8 mouse cellular contexts compared by ENCODE assay signal in the genomic region with DNA sequence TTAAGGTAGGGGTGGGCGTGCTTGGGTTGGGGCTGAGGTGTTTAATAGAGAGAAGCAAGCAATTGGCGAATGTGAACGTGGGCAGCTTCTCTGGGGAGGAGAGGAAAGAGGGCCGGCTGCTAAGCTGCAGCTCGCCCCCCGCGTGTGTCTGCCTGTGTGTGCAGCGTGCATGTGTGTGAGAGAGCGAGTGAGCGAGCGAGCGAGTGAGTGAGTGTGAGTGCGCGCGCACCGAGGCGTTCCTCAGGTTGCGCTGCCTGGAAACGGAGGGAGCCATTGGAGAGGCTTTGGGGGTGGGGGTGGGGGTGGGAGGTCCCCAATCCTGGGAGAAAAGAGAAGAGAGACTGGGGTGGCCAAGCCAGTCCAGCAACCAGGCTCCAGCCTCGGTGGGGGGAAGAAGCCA.
DNase-seq lines count a peak whose midpoint lies in the region; ATAC-seq and TF ChIP-seq lines count a peak whose summit lies in the region.

No protein-coding gene starts in this region.

- no peak overlapping the region for H3K27ac ChIP-seq in heart, postnatal 0 days (ENCODE audit: low read depth)
- H3K27ac ChIP-seq in hindbrain, embryonic 14.5 days, result peak overlapping the region; percentile 44; the same call in 1 of the 2 replicates
- H3K27ac ChIP-seq in limb, embryonic 15.5 days, result no peak overlapping the region
- H3K27ac ChIP-seq in stomach, postnatal 0 days (replicated peaks), result no peak overlapping the region

- no peaks in the 10 kb centered on the region for H3K4me1 ChIP-seq in heart, postnatal 0 days (ENCODE audit: control insufficient read depth, insufficient read depth)
- H3K4me1 ChIP-seq in hindbrain, embryonic 14.5 days (replicated peaks; ENCODE audit: control insufficient read depth, insufficient read depth, low read length), result no peaks in the 10 kb centered on the region; the same call in 1 of the 2 replicates
- H3K4me1 ChIP-seq in limb, embryonic 15.5 days, result peaks cover 19% of the 10 kb centered on the region
- no peaks in the 10 kb centered on the region for H3K4me1 ChIP-seq in stomach, postnatal 0 days (replicated peaks; ENCODE audit: control insufficient read depth, insufficient read depth)

- no peak for TF ChIP-seq CTCF in heart, postnatal 0 days (IDR thresholded peaks at IDR 0.05; ENCODE audit: low read depth)
- no peak for TF ChIP-seq CTCF in stomach, postnatal 0 days (IDR thresholded peaks at IDR 0.05; ENCODE audit: low read depth)

- intact Hi-C loops in heart, postnatal 10 days (cut with DNase I), result no loop called here

- peak overlapping the region; percentile 33; the same call in 1 of the 2 replicates for H3K4me2 ChIP-seq in heart, postnatal 0 days (ENCODE audit: low read depth, low read length)
- H3K4me2 ChIP-seq in hindbrain, embryonic 14.5 days (replicated peaks), result peak overlapping the region; percentile 98
- peak overlapping the region; percentile 94 for H3K4me2 ChIP-seq in limb, embryonic 15.5 days
- peak overlapping the region; percentile 32; the same call in 1 of the 2 replicates for H3K4me2 ChIP-seq in stomach, postnatal 0 days (replicated peaks; ENCODE audit: low read depth)

- H3K9ac ChIP-seq in heart, postnatal 0 days (replicated peaks; ENCODE audit: low read depth, low read length), result no peak overlapping the region
- peak overlapping the region; percentile 72 for H3K9ac ChIP-seq in hindbrain, embryonic 14.5 days
- 0 out of 2 replicates have a peak overlapping the region, but pooled peaks have one; percentile 10 for H3K9ac ChIP-seq in limb, embryonic 15.5 days
- H3K9ac ChIP-seq in stomach, postnatal 0 days (ENCODE audit: low read length), result no peak overlapping the region

- no peak for TF ChIP-seq EP300 in heart, postnatal 0 days (IDR thresholded peaks at IDR 0.05; ENCODE audit: low read depth)
- no peak for TF ChIP-seq EP300 in stomach, postnatal 0 days (optimal IDR thresholded peaks at IDR 0.05)

- H3K36me3 ChIP-seq in heart, postnatal 0 days (replicated peaks; ENCODE audit: control insufficient read depth, insufficient read depth, low read length), result no peaks in the 10 kb centered on the region
- H3K36me3 ChIP-seq in hindbrain, embryonic 14.5 days (replicated peaks; ENCODE audit: control insufficient read depth, insufficient read depth), result no peaks in the 10 kb centered on the region
- H3K36me3 ChIP-seq in limb, embryonic 15.5 days, result no peaks in the 10 kb centered on the region
- no peaks in the 10 kb centered on the region for H3K36me3 ChIP-seq in stomach, postnatal 0 days (ENCODE audit: control insufficient read depth, insufficient read depth, low read length)

- no peak for ATAC-seq in heart, postnatal 0 days (ENCODE audit: insufficient read depth, low read depth)
- peak; percentile 49; the same call in 1 of the 2 replicates for ATAC-seq in hindbrain, embryonic 14.5 days (ENCODE audit: low FRiP score)
- ATAC-seq in limb, embryonic 15.5 days (ENCODE audit: insufficient number of reproducible peaks, low FRiP score, low TSS enrichment, low read depth), result no peak
- ATAC-seq in stomach, postnatal 0 days (ENCODE audit: low FRiP score, low TSS enrichment), result no peak

- no peak overlapping the region for H3K4me3 ChIP-seq in heart, postnatal 0 days (ENCODE audit: low read depth, low read length)
- peak overlapping the region; percentile 65 for H3K4me3 ChIP-seq in hindbrain, embryonic 14.5 days (replicated peaks; ENCODE audit: low read length)
- H3K4me3 ChIP-seq in limb, embryonic 15.5 days, result peak overlapping the region; percentile 46
- peak overlapping the region; percentile 15; the same call in 1 of the 2 replicates for H3K4me3 ChIP-seq in stomach, postnatal 0 days (ENCODE audit: low read depth, low read length)

- H3K27me3 ChIP-seq in heart, postnatal 0 days (ENCODE audit: control insufficient read depth, insufficient read depth, low read length), result peaks cover 42% of the 10 kb centered on the region
- peaks cover 39% of the 10 kb centered on the region for H3K27me3 ChIP-seq in hindbrain, embryonic 14.5 days (ENCODE audit: control insufficient read depth, insufficient read depth, low read length)
- H3K27me3 ChIP-seq in limb, embryonic 15.5 days, result peaks cover 65% of the 10 kb centered on the region
- H3K27me3 ChIP-seq in stomach, postnatal 0 days (ENCODE audit: control insufficient read depth, insufficient read depth, low read length), result peaks cover 9% of the 10 kb centered on the region; the same call in 1 of the 2 replicates

- 2% methylated on average over 20 of the region's 20 CpGs for WGBS in heart, postnatal 0 days
- under 1% methylated on average over 20 of the region's 20 CpGs for WGBS in hindbrain, embryonic 14.5 days
- WGBS in limb, embryonic 15.5 days, result under 1% methylated on average over 20 of the region's 20 CpGs
- WGBS in stomach, postnatal 0 days, result under 1% methylated on average over 20 of the region's 20 CpGs

- no peaks in the 10 kb centered on the region for H3K9me3 ChIP-seq in heart, postnatal 0 days (replicated peaks; ENCODE audit: control insufficient read depth, low read length)
- H3K9me3 ChIP-seq in hindbrain, embryonic 14.5 days (ENCODE audit: control insufficient read depth, low read length), result no peaks in the 10 kb centered on the region
- no peaks in the 10 kb centered on the region for H3K9me3 ChIP-seq in limb, embryonic 15.5 days
- no peaks in the 10 kb centered on the region for H3K9me3 ChIP-seq in stomach, postnatal 0 days (ENCODE audit: control insufficient read depth, low read length)

- no peak for DNase-seq in heart, postnatal 0 days (ENCODE audit: low spot score)
- no peak for DNase-seq in heart, postnatal 10 days
- DNase-seq in embryo, embryonic 10 days (ENCODE audit: low spot score), result peak; percentile 72
- peak; percentile 50 for DNase-seq in hindbrain, embryonic 14.5 days (ENCODE audit: low spot score)
- DNase-seq in stomach, postnatal 0 days (ENCODE audit: low spot score), result no peak
- DNase-seq in gastrocnemius, postnatal 4 days (ENCODE audit: low spot score in 2 of 2), result no peak
- DNase-seq in kidney, postnatal 10 days, result no peak

Comparison
In these comparisons a context has a peak if more than half of its experiments do, and no peak if none do; other contexts are left out.
1. DNase-seq: peak in embryo, embryonic 10 days (single experiment) and hindbrain, embryonic 14.5 days (single experiment); none in heart, postnatal 0 days (single experiment), heart, postnatal 10 days (0 of 2), stomach, postnatal 0 days (single experiment), gastrocnemius, postnatal 4 days (0 of 2) and kidney, postnatal 10 days (single experiment).
2. H3K4me2 ChIP-seq: peak in every context shown above with its lines; median percentile 98 in hindbrain, embryonic 14.5 days; 94 in limb, embryonic 15.5 days; 33 in heart, postnatal 0 days; 32 in stomach, postnatal 0 days.
3. H3K9ac ChIP-seq: peak in hindbrain, embryonic 14.5 days (single experiment) and limb, embryonic 15.5 days (single experiment); none in heart, postnatal 0 days (single experiment) and stomach, postnatal 0 days (single experiment).